Mouse (Mus musculus): ENCODE results near the gene Smad5. TPM values are rescaled to one million over a fixed set of nuclear protein-coding genes. Genes with fewer than 3 reads are reported as not detected.

Smad5 gene
- polyA plus RNA-seq, 1 experiment from 2014 or later: 31.7 TPM

- H3K36me3 ChIP-seq: no peaks in the 10 kb centered on the region
- no peak overlapping the region for H3K27ac ChIP-seq (replicated peaks)
- no peaks in the 10 kb centered on the region for H3K9me3 ChIP-seq (replicated peaks)
- H3K27me3 ChIP-seq: no peaks in the 10 kb centered on the region
- no peaks in the 10 kb centered on the region for H3K4me1 ChIP-seq
- no peak overlapping the region for H3K4me3 ChIP-seq (replicated peaks)
- H3K4me2 ChIP-seq (replicated peaks): no peak overlapping the region
- WGBS: 59% methylated on average over 13 of the region's 13 CpGs
- no peak for ATAC-seq (ENCODE audit: insufficient number of reproducible peaks, low FRiP score, low TSS enrichment, low read depth)
- H3K9ac ChIP-seq: no peak overlapping the region
These were observed 78.1 kb downstream of the Smad5 start for GRCm38 (mm10) chr13:56780746-56781469.

GRCm38 (mm10) chr13:56781697-56782096 is 78.9 kb downstream of the Smad5 start:
- H3K9ac ChIP-seq: no peak overlapping the region
- H3K4me3 ChIP-seq (replicated peaks): no peak overlapping the region
- WGBS: 82% methylated on average over 3 of the region's 3 CpGs
- H3K27ac ChIP-seq (replicated peaks): no peak overlapping the region
- no peaks in the 10 kb centered on the region for H3K27me3 ChIP-seq
- H3K9me3 ChIP-seq (replicated peaks): no peaks in the 10 kb centered on the region
- 0 out of 2 replicates have a peak, but pooled peaks cover 4% of the 10 kb centered on the region for H3K4me1 ChIP-seq
- no peak for ATAC-seq (ENCODE audit: insufficient number of reproducible peaks, low FRiP score, low TSS enrichment, low read depth)
- no peaks in the 10 kb centered on the region for H3K36me3 ChIP-seq
- H3K4me2 ChIP-seq (replicated peaks): no peak overlapping the region

- WGBS: 88% methylated on average over 1 of the region's 1 CpGs
- no peak overlapping the region for H3K4me3 ChIP-seq (replicated peaks)
- no peak overlapping the region for H3K27ac ChIP-seq (replicated peaks)
- no peak overlapping the region for H3K4me2 ChIP-seq (replicated peaks)
- H3K4me1 ChIP-seq: 0 out of 2 replicates have a peak, but pooled peaks cover 4% of the 10 kb centered on the region
- ATAC-seq (ENCODE audit: insufficient number of reproducible peaks, low FRiP score, low TSS enrichment, low read depth): no peak
- no peaks in the 10 kb centered on the region for H3K9me3 ChIP-seq (replicated peaks)
- H3K9ac ChIP-seq: no peak overlapping the region
- H3K27me3 ChIP-seq: no peaks in the 10 kb centered on the region
- no peaks in the 10 kb centered on the region for H3K36me3 ChIP-seq
These were observed 79.8 kb downstream of the Smad5 start for GRCm38 (mm10) chr13:56782621-56783020.

- 82% methylated on average over 3 of the region's 3 CpGs for WGBS
- Histone ChIP-seq H3K9me3 (replicated peaks) (no peaks in the 10 kb centered on the region), H3K4me3 (replicated peaks) (no peak overlapping the region), H3K9ac (no peak overlapping the region), H3K4me2 (replicated peaks) (no peak overlapping the region), H3K4me1 (peaks cover 10% of the 10 kb centered on the region), H3K27me3 (no peaks in the 10 kb centered on the region), H3K36me3 (no peaks in the 10 kb centered on the region), H3K27ac (replicated peaks) (no peak overlapping the region)
- ATAC-seq (ENCODE audit: insufficient number of reproducible peaks, low FRiP score, low TSS enrichment, low read depth): no peak
These were observed 87.9 kb downstream of the Smad5 start for GRCm38 (mm10) chr13:56790683-56791082.

Other genes starting within 250 kb of the Smad5 start
- not detected in 2 replicates for gene Il9, start 220.8 kb upstream of the Smad5 start, polyA plus RNA-seq (2015; fragmentation: Nextera tagmentation; extraction: Ambion mirVana)
- gene Fbxl21, start 180.5 kb upstream of the Smad5 start, polyA plus RNA-seq (2015; fragmentation: Nextera tagmentation; extraction: Ambion mirVana): 2.1 and 2.4 TPM in 2 replicates
- not detected in 2 replicates for gene Lect2, start 154.5 kb upstream of the Smad5 start, polyA plus RNA-seq (2015; fragmentation: Nextera tagmentation; extraction: Ambion mirVana)
- 64.4 and 68.3 TPM in 2 replicates for gene Tgfbi, start 93.5 kb upstream of the Smad5 start, polyA plus RNA-seq (2015; fragmentation: Nextera tagmentation; extraction: Ambion mirVana)
- 0.99 and 1.3 TPM in 2 replicates for gene Gm45623, start 50.8 kb downstream of the Smad5 start, polyA plus RNA-seq (2015; fragmentation: Nextera tagmentation; extraction: Ambion mirVana)
- gene Trpc7, start 193.0 kb downstream of the Smad5 start, polyA plus RNA-seq (2015; fragmentation: Nextera tagmentation; extraction: Ambion mirVana): 0.12 TPM in 1 of 2 replicates, not detected in the other